Mouse (Mus musculus): ENCODE measurements at regions not wholly inside any gene's neighbourhood (a gene's known extent, or its start where the extent isn't known, plus 50 kb on each side); places are given as distances from the start of the nearest gene placed in this dataset.

DNA sequence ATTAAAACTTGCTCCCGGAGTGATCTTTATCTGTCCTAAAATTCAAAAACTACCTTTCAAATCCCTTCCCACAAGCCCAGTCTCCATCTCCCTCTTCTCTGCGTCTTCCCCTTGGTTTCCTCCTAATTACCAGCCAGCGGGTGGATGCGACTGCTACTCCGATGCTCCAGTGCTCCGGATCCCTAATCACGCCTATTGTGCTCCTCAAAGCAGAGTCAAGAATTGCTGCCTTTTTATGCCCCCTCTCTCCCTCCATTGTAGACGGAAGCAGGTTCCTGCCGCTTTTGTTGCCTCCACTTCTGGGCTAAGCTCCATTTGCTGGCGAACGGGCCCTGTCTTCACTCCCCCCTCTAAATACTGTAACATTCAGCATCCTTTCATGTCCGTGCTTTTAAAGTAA is 214.0 kb upstream of the Prox1 start:
- ATAC-seq (ENCODE audit: low FRiP score) (no peak), DNase-seq (ENCODE audit: low spot score) (no peak)
- peaks cover 3% of the 10 kb centered on the region; the same call in 1 of the 2 replicates for H3K4me1 ChIP-seq (replicated peaks; ENCODE audit: control insufficient read depth, insufficient read depth, low read length)
- no peak overlapping the region for H3K27ac ChIP-seq (ENCODE audit: low read depth, low read length)
- H3K4me3 ChIP-seq (ENCODE audit: low read depth, low read length): no peak overlapping the region
- H3K9ac ChIP-seq (ENCODE audit: low read depth, low read length): no peak overlapping the region
- no peak overlapping the region for H3K4me2 ChIP-seq (replicated peaks; ENCODE audit: low read depth, low read length)
- H3K36me3 ChIP-seq (ENCODE audit: control insufficient read depth, insufficient read depth, low read length): no peaks in the 10 kb centered on the region
- no peaks in the 10 kb centered on the region for H3K9me3 ChIP-seq (ENCODE audit: control insufficient read depth, low read length)
- 57% methylated on average over 12 of the region's 12 CpGs for WGBS
- H3K27me3 ChIP-seq (ENCODE audit: control insufficient read depth, insufficient read depth, low read length): no peaks in the 10 kb centered on the region

- no peaks in the 10 kb centered on the region for H3K27me3 ChIP-seq (ENCODE audit: control insufficient read depth, insufficient read depth, low read length)
Measured at GRCm38 (mm10) chr1:190383256-190383838, 212.8 kb upstream of the Prox1 start.

DNA sequence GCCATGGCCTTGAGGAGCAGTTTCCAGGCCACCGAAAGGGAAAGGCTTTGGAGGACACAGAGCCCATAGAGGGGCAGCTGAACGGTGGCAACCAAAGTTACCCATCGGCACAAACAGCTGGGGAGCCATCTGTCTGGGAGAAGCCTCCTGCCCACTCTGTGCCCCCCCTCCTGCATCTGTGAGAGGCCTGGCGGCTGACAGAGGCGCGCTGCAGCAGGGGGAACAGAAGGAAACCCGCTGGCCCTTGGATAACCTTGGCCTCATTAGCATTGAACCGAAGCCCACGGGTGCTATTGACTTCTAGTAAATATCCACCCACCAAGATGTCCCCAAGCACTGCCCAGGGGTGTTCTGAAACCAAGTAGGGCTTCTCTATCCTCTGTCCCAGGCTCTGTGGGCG is 209.6 kb upstream of the Prox1 start:
- Histone ChIP-seq H3K9me3 (ENCODE audit: control insufficient read depth, low read length) (no peaks in the 10 kb centered on the region), H3K9ac (ENCODE audit: low read depth, low read length) (no peak overlapping the region), H3K36me3 (ENCODE audit: control insufficient read depth, insufficient read depth, low read length) (no peaks in the 10 kb centered on the region), H3K4me2 (replicated peaks; ENCODE audit: low read depth, low read length) (no peak overlapping the region), H3K4me1 (replicated peaks; ENCODE audit: control insufficient read depth, insufficient read depth, low read length) (peaks cover 3% of the 10 kb centered on the region; the same call in 1 of the 2 replicates), H3K27me3 (ENCODE audit: control insufficient read depth, insufficient read depth, low read length) (no peaks in the 10 kb centered on the region), H3K4me3 (ENCODE audit: low read depth, low read length) (no peak overlapping the region), H3K27ac (ENCODE audit: low read depth, low read length) (0 out of 2 replicates have a peak overlapping the region, but pooled peaks have one; percentile 3)
- DNase-seq (ENCODE audit: low spot score): peak; percentile 53
- peak; percentile 38 for ATAC-seq (ENCODE audit: low FRiP score)
- 45% methylated on average over 10 of the region's 10 CpGs for WGBS

More at GRCm38 (mm10) chr1:190383256-190383838, 212.8 kb upstream of the Prox1 start:
- peaks cover 3% of the 10 kb centered on the region; the same call in 1 of the 2 replicates for H3K4me1 ChIP-seq (replicated peaks; ENCODE audit: control insufficient read depth, insufficient read depth, low read length)
- ATAC-seq (ENCODE audit: low FRiP score) (no peak), DNase-seq (ENCODE audit: low spot score) (no peak)
- H3K9me3 ChIP-seq (ENCODE audit: control insufficient read depth, low read length): no peaks in the 10 kb centered on the region
- H3K36me3 ChIP-seq (ENCODE audit: control insufficient read depth, insufficient read depth, low read length): no peaks in the 10 kb centered on the region
- 84% methylated on average over 10 of the region's 10 CpGs for WGBS
- H3K9ac ChIP-seq (ENCODE audit: low read depth, low read length): no peak overlapping the region
- no peak overlapping the region for H3K4me2 ChIP-seq (replicated peaks; ENCODE audit: low read depth, low read length)
- H3K27ac ChIP-seq (ENCODE audit: low read depth, low read length): no peak overlapping the region
- no peak overlapping the region for H3K4me3 ChIP-seq (ENCODE audit: low read depth, low read length)

DNA sequence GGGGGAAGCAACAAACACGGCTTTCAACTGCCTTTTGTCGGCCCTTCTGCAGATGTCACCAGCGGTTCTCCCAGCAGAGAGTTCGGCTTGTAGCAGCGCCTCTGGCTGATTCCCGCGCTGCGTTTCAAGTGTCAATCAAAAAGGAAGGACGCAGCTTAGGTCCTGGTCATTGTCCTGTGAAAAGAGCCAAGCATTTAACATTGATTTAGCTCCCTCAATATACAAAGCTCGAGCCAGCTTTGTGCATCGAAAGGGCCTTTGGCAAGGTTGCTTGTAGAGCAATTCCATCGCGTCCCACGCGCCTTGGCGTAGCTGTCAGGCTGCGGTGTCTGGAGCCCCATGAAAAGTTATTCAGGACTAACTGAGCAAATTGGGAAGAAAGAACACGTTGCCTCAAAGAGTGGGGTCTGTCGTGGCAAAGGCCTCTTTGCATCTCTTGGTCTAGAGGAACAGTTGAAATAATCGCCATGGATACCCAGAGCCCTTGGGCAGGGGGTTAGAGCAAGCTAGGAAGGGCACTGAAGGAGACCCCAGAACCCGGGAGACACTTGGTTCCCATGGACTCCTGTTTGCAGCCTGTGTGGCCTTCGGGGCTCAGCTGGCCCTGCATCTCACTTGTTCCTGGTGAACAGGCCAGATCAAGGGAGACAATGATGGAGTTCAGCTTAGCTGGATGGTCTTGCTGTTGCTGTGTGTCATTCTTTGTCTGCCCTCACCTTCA is 204.8 kb upstream of the Prox1 start:
- Histone ChIP-seq H3K27ac (ENCODE audit: low read depth, low read length) (no peak overlapping the region), H3K9ac (ENCODE audit: low read depth, low read length) (no peak overlapping the region), H3K4me1 (replicated peaks; ENCODE audit: control insufficient read depth, insufficient read depth, low read length) (peaks cover 2% of the 10 kb centered on the region; the same call in 1 of the 2 replicates), H3K27me3 (ENCODE audit: control insufficient read depth, insufficient read depth, low read length) (no peaks in the 10 kb centered on the region), H3K9me3 (ENCODE audit: control insufficient read depth, low read length) (no peaks in the 10 kb centered on the region), H3K36me3 (ENCODE audit: control insufficient read depth, insufficient read depth, low read length) (no peaks in the 10 kb centered on the region), H3K4me3 (ENCODE audit: low read depth, low read length) (no peak overlapping the region), H3K4me2 (replicated peaks; ENCODE audit: low read depth, low read length) (no peak overlapping the region)
- WGBS: 40% methylated on average over 22 of the region's 22 CpGs
- DNase-seq (ENCODE audit: low spot score) (peak; percentile 51), ATAC-seq (ENCODE audit: low FRiP score) (no peak)

DNA sequence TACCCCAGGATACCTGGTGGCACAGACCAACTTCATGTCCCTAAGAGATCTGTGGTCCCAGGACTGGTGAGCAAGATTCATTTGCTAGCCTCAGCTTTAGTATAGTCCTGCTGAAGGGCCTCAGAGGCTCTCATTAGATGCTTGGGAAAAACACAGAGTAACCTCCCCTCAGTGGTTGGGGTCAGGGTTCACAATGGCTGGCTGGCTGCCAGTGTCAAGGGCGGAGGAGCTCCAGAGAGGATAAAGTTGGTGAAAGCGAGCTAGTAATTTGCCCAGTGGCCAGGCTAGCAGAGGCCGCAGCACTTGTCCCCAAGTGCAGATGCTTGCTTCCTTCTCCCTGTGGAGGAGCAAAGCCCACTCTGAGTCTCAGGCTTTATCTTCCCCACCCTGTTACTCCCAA is 203.8 kb upstream of the Prox1 start:
- ATAC-seq (ENCODE audit: low FRiP score): no peak; the same call in 1 of the 2 replicates
- Histone ChIP-seq H3K4me2 (replicated peaks; ENCODE audit: low read depth, low read length) (no peak overlapping the region), H3K4me3 (ENCODE audit: low read depth, low read length) (no peak overlapping the region), H3K9ac (ENCODE audit: low read depth, low read length) (no peak overlapping the region), H3K9me3 (ENCODE audit: control insufficient read depth, low read length) (no peaks in the 10 kb centered on the region), H3K27me3 (ENCODE audit: control insufficient read depth, insufficient read depth, low read length) (no peaks in the 10 kb centered on the region), H3K4me1 (replicated peaks; ENCODE audit: control insufficient read depth, insufficient read depth, low read length) (no peaks in the 10 kb centered on the region), H3K36me3 (ENCODE audit: control insufficient read depth, insufficient read depth, low read length) (no peaks in the 10 kb centered on the region), H3K27ac (ENCODE audit: low read depth, low read length) (no peak overlapping the region)
- DNase-seq (ENCODE audit: low spot score): peak; percentile 57
- WGBS: 23% methylated on average over 3 of the region's 3 CpGs

- Histone ChIP-seq H3K4me3 (ENCODE audit: low read depth, low read length) (no peak overlapping the region), H3K9me3 (ENCODE audit: control insufficient read depth, low read length) (no peaks in the 10 kb centered on the region), H3K9ac (ENCODE audit: low read depth, low read length) (no peak overlapping the region), H3K27me3 (ENCODE audit: control insufficient read depth, insufficient read depth, low read length) (no peaks in the 10 kb centered on the region), H3K4me2 (replicated peaks; ENCODE audit: low read depth, low read length) (no peak overlapping the region), H3K36me3 (ENCODE audit: control insufficient read depth, insufficient read depth, low read length) (no peaks in the 10 kb centered on the region), H3K27ac (ENCODE audit: low read depth, low read length) (no peak overlapping the region), H3K4me1 (replicated peaks; ENCODE audit: control insufficient read depth, insufficient read depth, low read length) (no peaks in the 10 kb centered on the region)
- no peak for ATAC-seq (ENCODE audit: low FRiP score)
- DNase-seq (ENCODE audit: low spot score): no peak
- 67% methylated on average over 8 of the region's 8 CpGs for WGBS
Measured at GRCm38 (mm10) chr1:190366631-190367030, 196.1 kb upstream of the Prox1 start.

DNA sequence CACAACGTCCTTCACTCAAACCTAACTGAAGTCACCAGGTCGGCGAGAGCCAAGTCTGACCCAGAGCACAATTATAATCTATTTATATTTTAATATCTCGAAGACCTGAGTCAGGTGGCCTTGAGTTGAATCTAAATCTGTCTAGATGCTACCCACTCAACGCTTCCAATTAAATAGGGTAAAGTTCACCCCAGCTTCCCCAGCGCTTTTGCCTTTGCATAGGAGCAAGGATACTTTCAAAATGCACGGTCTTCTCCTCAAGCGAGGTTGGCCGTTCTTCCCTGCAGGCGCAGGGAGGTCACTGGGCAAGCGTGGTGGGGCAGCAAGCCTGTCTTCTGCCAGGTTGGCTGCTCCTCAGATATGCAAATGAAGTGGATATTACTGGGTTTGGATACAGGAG is 194.6 kb upstream of the Prox1 start:
- no peak for DNase-seq (ENCODE audit: low spot score)
- ATAC-seq (ENCODE audit: low FRiP score): no peak
- Histone ChIP-seq H3K36me3 (ENCODE audit: control insufficient read depth, insufficient read depth, low read length) (no peaks in the 10 kb centered on the region), H3K27ac (ENCODE audit: low read depth, low read length) (no peak overlapping the region), H3K4me3 (ENCODE audit: low read depth, low read length) (no peak overlapping the region), H3K27me3 (ENCODE audit: control insufficient read depth, insufficient read depth, low read length) (no peaks in the 10 kb centered on the region), H3K4me2 (replicated peaks; ENCODE audit: low read depth, low read length) (no peak overlapping the region), H3K9ac (ENCODE audit: low read depth, low read length) (no peak overlapping the region), H3K9me3 (ENCODE audit: control insufficient read depth, low read length) (no peaks in the 10 kb centered on the region), H3K4me1 (replicated peaks; ENCODE audit: control insufficient read depth, insufficient read depth, low read length) (no peaks in the 10 kb centered on the region)
- WGBS: 91% methylated on average over 11 of the region's 11 CpGs

DNA sequence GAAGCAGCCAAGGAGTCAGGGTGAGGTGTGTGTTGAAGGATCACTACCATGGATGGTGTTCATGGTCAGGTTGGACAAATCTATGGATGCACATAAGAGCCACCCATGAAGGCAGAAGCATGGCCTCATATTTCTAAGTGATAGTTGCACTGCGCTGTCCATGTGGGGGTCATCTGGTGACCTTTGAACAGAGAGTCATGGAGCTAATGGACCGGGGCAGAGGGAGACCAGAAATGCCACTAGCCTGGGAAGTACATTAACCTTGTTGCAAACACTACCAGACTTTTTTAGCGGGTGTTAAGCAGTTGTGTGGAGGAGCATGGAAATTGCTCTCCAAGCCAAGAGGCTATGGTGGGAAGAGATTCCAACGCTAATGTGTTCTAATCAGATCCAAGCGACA is 190.1 kb upstream of the Prox1 start:
- no peaks in the 10 kb centered on the region for H3K36me3 ChIP-seq (ENCODE audit: control insufficient read depth, insufficient read depth, low read length)

DNA sequence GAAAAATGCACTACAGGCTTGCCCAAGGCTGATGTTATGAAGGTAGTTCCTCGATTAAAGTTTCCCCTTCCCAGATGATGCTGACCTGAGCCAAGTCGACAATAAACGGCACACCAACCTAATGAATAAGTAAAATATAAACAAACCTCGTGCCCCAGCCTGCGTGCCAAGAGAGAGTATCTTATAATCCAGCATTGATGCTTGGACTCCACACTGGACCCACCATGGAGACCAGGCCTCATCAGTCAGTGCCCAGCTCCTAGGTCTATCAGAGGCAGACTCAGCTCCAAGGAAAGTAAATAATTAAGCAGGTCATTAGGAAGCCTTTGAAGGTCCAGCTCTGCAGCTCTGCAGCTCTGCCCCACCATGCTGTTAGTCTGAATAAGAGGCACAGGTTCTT is 187.3 kb upstream of the Prox1 start:
- WGBS: 90% methylated on average over 5 of the region's 5 CpGs
- no peak overlapping the region for H3K27ac ChIP-seq (ENCODE audit: low read depth, low read length)
- ATAC-seq (ENCODE audit: low FRiP score) (no peak), DNase-seq (ENCODE audit: low spot score) (no peak)
- H3K4me3 ChIP-seq (ENCODE audit: low read depth, low read length): no peak overlapping the region
- no peaks in the 10 kb centered on the region for H3K9me3 ChIP-seq (ENCODE audit: control insufficient read depth, low read length)
- H3K9ac ChIP-seq (ENCODE audit: low read depth, low read length): no peak overlapping the region
- 0 out of 2 replicates have a peak, but pooled peaks cover 2% of the 10 kb centered on the region for H3K4me1 ChIP-seq (replicated peaks; ENCODE audit: control insufficient read depth, insufficient read depth, low read length)
- no peak overlapping the region for H3K4me2 ChIP-seq (replicated peaks; ENCODE audit: low read depth, low read length)
- H3K27me3 ChIP-seq (ENCODE audit: control insufficient read depth, insufficient read depth, low read length): no peaks in the 10 kb centered on the region
- no peaks in the 10 kb centered on the region for H3K36me3 ChIP-seq (ENCODE audit: control insufficient read depth, insufficient read depth, low read length)

More for the DNA sequence above, 190.1 kb upstream of the Prox1 start:
- H3K9me3 ChIP-seq (ENCODE audit: control insufficient read depth, low read length): no peaks in the 10 kb centered on the region
- no peaks in the 10 kb centered on the region for H3K4me1 ChIP-seq (replicated peaks; ENCODE audit: control insufficient read depth, insufficient read depth, low read length)
- 94% methylated on average over 5 of the region's 5 CpGs for WGBS
- H3K27ac ChIP-seq (ENCODE audit: low read depth, low read length): no peak overlapping the region
- ATAC-seq (ENCODE audit: low FRiP score) (no peak), DNase-seq (ENCODE audit: low spot score) (no peak)
- H3K4me2 ChIP-seq (replicated peaks; ENCODE audit: low read depth, low read length): no peak overlapping the region
- no peak overlapping the region for H3K4me3 ChIP-seq (ENCODE audit: low read depth, low read length)
- no peak overlapping the region for H3K9ac ChIP-seq (ENCODE audit: low read depth, low read length)
- H3K27me3 ChIP-seq (ENCODE audit: control insufficient read depth, insufficient read depth, low read length): no peaks in the 10 kb centered on the region

Measured in hindbrain, embryonic 11.5 days (tissue).